Mouse (Mus musculus) liver, embryonic 14.5 days (tissue): ENCODE measurements around the gene Tcte2.

Source experiments
- CTCF ChIP-seq: IDR thresholded peaks from 2 replicates; pipeline ENCODE4 v1.5.1; 2016; ENCODE audit warnings: antibody characterized with exemption, low read depth, control low read depth
- EP300 ChIP-seq: IDR thresholded peaks from 2 replicates; pipeline ENCODE4 v1.6.1; 2016; ENCODE audit warnings: antibody characterized with exemption, low read depth

DNA sequence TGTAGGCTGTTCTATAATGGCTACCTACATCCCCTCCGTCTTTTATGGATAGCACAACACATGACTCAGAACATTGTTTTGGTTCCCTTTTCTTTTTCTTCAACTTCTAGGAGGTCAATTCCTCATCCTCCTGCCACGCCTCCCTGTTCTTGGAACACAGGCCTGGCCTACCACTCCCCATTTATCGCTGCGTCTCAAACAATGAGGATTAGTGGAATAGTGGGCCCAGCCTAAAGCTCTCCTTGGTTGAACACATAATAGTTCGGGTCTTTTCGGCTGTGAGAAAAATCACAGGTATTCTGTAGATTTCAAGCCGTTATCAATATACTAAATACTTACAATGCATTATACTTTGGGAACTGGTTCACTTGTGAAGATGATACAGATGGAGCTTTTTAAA, 3.0 kb downstream of the Tcte2 start:
- TF ChIP-seq CTCF, result no peak
- no peak for TF ChIP-seq EP300
